Mouse (Mus musculus): ENCODE data around the gene Ipo9.

Ipo9 gene

DNA sequence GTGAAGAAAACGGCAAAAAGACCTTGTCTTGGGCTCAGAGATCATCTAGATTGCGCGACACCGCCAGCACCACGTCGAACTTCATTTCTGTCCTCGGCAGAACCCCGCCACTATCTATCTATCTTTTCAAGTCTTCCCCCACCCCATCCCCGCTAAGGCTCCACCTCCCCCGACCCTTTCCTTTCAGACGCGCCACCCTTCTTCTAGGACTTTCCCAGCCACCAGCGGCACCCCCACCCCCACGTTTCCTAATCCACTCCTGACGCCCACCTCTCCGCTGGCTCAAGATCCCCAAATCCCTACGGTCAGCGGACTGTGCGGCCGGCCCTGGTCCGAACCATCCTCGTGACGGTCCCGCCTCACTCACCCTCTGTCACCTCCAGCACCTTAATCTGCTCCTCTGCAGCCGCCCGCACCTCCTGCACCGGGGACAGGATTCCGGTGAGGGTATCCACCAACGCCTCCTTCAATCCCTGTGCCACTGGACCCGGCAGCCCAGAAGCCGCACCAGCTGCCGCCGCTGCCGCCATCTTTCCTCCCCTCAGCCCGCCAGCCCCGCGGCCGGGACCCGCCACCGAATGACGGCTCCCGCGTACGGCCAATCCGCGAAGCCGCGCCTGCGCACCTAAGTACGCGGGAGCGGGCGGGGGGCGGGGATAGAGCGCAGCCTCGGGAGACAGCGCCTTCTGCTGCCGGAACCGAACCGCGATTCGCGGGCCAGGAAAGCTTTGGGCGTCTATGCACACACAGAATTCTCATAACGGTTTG lies at the start of gene Ipo9:
TSS of gene Ipo9 (minus strand) at position 599 of the 768 bp plus-strand sequence.
- peak; percentile 92 for DNase-seq

DNA sequence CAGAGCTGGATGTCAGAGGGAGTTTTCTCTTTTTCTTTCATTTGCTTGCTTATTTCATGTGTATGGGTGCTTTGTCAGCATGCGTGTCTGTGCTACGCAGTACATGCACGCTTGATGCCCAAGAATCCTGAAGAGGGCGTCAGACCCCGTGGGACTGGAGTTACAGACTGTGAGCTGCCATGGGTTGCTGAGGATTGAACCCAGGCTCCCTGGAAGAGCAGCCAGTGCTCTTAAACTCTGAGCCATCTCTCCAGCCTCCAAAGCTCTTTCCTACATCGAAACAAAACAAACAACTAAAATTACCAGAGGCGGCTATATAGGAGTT lies 45.2 kb upstream of the Ipo9 start:
- no peak for DNase-seq

DNA sequence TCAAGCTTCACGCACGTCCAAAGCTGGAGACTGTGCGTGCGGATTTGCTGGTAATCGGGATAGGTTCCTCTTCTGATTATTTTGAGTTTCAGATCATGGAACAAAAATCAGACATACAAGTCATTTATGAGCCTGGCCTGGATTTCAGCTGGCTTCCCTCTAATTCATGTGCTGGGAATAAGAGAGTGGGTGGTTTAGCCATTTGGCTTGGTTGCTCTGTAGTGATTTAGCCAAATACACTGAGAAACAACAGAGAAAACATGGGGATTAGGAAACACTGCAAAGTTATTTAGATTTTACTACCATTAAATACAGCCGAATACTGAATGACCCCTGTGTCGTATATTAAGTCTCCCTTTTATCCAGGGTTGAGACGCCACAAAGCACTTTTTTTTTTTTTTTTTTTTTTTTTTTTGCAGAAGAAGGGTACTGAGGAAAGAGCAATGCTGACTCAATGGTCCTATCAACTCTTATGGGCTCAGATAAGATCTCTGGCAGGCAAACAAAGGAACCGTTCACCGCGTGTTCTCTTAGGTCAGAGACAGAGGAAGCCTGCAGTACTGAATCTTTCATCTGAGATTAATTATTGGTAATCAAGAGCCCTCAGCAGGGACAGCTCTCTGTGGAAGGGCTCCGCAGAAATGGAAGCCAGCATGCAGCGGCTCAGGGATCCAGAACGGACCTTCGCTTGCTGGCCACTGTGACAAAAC lies 44.7 kb upstream of the Ipo9 start:
- no peak for DNase-seq

DNA sequence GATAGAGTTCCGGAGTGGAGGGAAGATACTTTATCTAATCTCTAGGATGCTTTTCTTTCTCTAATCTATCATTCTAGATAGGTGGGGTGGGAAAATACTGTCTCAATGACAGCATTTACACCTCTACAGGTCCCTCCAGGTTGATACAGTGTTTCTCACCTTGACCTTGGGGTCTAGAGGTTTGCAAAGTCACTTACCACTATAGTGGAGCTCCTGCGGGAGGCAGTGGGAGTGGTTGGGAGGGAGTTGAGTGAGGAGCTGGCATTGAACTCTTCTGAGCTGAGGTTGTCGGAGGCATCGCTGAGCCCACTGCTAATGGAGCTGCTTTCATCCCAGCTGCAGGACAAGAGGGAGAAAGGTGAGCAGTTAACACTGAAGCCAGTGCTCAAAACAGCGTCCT lies 42.2 kb upstream of the Ipo9 start:
- DNase-seq: no peak

DNA sequence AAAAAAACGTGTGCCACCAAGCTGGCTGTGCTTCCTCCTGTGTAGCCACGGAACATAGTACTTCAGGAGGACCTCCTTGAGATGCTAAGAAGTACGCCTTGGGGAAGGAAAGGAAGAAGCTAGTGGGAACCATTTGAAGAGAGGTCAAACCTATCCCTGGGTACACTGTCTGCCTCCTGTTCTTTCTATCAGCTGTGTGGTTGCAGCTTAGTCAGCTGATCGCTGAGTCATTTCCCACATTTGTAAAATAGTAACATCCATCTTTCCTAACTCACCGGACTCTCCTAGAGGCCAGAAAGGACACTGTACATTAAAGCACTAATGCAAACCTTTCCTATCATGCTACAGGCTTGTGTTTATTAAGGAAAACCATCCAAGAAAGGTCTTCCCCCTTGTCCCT lies 41.4 kb upstream of the Ipo9 start:
- DNase-seq: no peak

DNA sequence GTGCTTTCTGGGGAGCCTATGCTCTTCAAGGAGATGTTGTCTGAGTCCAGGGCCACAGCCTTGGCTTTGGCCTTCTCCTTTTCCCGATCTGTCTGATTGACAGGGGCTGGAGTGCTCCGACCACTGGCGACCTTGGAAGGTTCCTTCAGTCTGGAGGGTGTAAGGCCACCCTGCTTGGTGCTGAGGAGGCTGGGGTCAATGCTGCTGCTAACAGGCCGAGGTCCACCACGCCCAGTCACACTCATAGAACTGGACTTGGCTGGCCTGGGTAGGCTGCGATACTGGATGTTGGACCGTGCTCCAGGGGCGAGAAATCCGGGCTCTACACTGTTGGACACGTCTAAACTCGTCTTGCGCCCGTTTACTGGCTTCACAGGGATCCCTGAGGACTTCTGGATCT lies 40.2 kb upstream of the Ipo9 start:
- DNase-seq: no peak

DNA sequence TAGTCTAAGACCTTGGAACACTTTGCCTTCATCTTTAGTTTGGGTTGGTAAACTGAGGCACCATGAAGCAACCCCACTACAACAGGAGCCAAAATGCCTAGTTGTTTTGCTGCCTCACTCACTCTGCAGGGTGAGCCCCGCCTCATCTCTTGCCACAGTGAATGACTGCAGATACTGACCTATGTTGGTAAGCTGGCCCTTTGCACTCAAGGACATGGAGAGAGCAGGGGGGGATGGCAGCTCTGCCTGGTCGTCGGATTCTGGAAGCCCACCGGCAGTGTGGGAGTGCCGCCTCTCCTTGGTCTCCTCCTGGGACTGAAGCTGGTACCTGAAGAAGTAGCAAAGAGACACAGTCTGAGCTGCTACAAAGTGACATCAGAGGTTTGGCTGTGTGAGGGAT lies 37.2 kb upstream of the Ipo9 start:
- DNase-seq: no peak

DNA sequence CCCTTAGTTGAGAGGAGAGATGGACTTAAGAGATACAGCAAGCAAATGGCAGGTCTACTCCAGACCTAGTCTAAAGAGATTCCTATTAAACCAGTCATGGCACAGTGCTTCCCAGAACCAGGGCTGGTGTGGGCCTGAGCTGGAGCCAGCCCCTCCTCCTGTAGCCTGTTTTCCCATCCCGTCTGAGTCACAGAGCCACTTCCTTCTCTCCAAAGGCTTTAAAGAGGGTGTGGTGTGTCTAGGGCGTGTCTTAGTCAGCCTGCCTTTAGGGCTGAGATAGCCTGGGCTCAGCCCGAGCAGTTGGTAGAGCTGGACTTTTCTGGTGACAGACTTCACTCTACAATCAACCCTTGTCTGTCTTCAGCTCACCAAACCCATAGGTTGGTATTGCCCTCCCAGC lies 36.6 kb upstream of the Ipo9 start:
- DNase-seq: no peak

DNA sequence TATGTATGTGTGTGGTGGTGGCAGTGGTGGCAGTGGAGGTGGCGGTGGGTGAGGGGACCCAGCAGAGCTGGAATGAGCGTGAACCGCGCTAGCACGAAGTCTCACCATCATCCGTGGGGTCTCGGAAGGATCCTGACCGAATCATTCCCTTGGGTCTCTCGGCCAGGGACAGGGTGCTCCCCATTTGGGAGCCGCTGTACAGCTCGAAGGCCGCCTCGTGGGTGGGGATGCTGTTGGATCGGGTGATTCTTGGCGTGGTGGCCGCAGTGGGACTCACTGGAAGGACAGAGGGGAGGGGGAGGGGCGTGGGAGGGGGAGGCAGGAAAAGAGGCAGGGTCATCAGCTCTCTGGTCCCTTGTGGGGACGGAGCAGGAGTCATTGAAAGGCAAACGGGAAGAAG lies 35.4 kb upstream of the Ipo9 start:
- DNase-seq: no peak

DNA sequence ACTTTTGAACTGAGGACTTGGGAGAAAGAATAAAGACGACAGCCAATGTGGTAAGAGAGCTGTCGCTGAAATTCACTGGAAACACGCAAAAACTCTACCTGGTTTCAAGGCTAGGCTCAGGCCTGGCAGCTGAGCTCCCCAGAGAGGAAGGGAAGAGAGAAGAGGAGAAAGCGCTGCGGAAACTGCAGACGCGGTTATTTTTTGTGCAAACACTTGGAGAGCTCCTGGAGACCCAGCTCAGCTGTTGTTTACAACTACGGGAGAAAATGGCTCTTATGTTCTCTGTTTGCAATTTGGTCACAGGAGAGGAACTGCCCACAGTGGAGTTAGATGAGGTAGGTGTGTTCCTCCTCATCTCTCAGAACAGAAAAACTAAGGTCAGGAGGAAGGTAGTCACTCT lies 32.4 kb upstream of the Ipo9 start:
- DNase-seq: no peak

DNA sequence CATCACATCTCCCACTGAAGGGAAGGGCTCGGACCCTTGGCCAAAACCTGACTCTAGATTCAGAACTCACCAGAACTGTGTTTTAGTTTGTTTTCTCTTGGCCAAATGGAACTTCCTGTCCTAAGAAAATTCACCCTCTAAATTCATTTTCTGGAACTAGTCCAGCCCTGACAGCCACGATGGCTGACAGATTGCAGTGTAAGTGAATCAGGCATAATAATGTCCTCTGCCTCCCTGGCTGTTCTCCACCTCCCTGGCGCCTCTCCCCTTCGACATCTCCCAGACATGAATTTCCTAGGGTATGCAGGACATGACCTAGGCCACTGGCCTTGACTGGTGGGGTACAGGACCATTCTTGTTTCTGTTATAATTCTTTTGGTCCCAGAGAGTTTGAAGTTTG lies 32.0 kb upstream of the Ipo9 start:
- DNase-seq: no peak

DNA sequence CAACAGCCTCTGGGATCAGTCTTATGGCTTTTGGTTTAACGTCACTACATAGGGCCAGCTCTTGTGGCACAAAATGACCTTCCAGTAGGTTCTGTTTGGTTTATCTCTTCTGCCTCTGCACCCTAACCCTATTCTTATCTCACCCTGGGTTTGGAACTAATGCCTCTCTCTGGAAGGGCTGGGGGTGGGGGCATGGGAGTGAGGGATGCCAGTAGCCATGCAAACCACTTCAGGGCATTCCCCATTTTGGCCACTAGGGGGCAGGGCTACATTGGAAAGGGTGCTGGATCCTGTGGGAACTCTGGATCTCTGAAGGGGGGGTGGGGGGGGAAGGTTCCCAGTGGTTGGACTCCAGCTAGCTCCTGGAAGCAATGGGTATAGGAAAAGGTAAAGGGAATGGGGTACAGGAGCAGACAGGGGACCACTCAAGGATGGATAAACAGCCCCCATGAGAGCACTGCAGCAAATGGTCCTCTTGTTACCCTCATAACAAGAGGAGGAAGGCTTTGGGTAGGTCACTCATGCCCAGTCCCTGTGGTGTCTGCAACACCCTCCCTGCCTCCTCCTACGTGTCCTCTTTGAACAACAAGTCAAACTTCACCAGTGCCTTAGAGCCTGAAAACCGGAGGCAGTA lies 30.9 kb upstream of the Ipo9 start:
- DNase-seq: peak; percentile 49 to 55

DNA sequence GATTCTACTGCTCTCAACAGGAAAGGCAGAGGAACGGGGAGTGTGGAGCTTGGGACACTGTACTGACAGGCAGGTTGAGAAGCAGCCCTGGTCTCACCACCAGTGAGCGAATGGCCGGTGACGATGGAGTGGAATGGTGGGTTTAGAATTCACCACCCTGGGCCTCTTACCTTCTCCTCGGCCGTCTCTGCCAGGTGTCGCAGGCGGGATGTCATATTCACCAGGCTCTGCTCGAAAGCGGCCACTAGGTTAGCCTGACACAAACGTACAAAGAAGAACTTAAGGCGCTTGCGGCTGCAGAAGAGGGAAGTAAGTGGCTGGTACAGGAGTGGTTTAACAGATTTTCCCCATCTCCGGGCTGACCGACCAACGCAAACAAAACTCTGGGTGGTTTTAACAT lies 30.2 kb upstream of the Ipo9 start:
- no peak for DNase-seq

DNA sequence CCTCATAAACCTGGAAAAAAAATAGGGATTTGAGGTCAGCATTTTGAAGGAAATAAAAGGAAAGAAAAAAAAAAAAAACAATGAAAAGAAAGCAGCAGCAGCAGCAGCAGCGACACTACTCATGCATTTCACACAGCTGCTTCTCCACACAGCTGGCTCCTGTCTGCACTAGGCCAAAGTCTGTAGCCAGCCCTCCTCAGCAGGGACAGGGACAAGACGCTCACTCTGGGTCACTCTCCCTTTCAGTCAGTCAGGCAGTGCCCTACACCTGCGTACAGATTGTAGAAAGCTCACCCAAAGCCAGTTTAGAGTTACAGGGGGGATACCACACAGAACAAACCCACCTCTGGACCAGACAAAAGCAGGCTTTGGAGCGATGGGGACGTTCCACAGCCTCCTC lies 27.6 kb upstream of the Ipo9 start:
- no peak for DNase-seq

DNA sequence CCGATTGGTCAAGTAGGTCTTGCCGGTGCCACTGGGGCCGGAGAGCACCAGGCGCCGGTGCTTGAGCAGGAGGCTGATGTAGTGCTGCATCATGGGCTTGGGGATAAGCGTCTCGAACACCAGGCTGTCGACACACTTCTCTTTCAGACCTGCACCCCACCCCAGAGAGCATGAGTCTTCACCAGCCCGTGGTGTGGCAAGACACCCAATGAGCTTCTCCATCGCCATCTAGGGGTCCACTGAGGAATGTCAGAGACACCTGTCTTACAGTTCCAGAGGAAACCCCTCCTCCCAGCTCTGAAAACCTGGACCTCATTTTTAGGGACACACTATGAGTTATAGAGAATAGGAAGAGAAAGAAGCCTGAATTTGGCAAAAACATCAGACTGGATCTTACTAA lies 22.0 kb upstream of the Ipo9 start:
- peak; percentile 27 to 37 for DNase-seq

DNA sequence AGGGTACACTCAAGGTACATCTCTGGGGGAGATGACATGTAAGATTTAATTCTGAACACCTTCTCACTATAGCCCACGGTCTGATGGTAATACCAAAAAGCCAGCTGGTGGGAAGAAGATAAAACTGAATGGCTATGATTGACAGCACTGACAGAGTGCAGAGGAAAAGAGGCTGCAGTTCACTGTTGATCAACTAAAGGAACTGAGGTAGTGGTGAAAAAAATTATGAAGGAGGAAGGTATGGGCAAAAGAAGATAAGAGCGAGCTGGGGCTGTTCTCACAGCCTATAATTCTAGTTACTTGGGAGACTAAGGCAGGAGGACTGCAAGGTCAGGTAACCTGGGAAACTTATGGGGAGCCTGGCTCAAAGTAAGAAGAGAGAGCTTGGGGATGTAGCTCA lies 21.1 kb upstream of the Ipo9 start:
- no peak for DNase-seq

DNA sequence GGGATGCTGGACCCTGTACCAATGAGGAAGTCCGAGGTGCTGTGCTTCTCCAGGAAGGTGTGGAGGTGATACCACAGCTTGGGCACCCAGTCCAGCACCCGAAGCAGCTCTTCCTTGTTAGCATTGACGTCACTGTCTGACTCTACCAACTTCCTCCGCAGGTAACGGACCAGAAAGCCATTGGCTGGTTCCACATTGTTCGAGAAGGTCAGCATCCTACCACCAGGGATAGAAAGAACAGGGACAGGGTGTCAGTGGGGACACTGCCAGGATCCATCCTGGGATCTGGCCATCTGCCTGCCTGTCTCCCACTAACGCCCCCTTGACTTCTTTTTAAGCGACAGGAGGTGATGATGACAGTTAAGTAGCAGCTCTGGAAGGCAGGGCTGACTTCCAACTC lies 19.6 kb upstream of the Ipo9 start:
- DNase-seq: no peak

DNA sequence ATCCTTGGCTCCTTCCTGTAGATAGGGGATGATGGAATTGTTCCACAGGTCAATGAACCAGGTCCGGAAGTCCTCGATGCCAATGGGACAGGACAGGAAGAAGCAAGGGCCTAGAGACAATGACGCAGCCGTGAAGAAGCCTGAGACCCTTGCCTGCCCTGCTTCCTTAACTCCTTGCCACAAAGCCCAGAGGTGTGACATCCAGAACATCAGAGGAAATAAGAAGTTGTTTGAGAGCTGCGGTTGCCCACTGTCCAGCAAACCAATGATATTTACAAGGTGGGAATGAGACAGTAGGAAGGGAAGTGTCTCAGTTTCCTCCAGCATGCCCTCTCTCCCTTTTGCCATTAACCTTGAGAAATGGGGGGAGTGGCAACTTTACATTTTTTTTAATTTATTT lies 18.6 kb upstream of the Ipo9 start:
- DNase-seq: no peak

DNA sequence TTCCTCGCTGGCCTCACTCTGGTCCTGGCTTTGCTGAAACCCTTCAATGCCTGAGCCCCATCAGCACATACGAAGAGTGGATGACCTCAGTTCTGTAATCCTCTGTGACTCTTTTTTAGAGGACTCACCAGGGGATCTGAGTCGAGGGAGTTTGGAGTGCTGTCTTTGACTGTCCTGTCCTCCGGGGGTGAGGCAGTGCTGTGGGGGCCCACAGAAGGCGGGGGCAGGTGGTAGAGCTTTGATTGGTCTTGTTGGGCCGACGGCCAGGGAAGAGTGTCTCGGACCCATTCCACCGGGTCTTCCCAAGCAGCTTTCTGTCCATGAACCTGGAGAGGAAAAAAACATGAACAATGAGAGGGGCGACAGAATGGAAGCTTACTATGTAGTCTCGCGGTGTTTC lies 13.2 kb upstream of the Ipo9 start:
- no peak for DNase-seq

DNA sequence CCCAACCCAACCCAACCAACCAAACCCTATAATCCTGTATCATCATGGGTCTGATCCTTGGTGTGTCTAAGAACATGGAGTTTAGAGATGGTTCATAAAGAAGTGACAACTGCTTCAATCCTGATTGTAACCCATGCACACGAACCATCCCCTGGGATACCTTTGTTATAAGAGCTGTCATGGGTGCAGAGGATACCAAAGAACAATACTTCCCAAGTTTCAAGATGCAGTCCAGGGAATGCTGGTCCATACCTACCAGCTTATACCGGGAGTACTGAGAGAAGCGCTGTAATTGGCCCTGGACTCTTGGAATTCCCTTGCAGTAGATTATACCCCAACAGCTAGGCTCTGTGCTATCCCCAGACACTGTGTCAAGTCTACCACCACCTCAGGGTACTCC lies 11.6 kb upstream of the Ipo9 start:
- no peak for DNase-seq

DNA sequence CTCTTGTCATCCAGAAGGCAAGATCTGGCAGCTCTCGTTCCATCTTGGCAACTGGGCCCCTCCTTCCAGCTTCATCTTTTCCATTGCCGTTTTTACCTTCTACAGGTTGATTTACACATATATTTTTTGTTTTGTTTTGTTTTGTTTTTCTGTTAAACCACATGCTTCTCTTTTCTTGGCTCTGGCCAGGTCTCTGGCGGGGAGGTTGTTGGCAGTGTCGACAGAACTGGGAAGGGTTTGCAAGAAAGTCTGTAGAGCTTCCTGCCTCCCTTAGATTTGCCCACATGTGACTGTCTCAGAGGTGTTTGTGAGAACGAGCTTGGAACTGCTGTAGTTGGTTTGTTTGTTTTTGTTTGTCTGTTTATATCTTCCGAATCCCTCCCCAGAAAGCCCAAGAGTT lies 10.7 kb upstream of the Ipo9 start:
- no peak for DNase-seq

DNA sequence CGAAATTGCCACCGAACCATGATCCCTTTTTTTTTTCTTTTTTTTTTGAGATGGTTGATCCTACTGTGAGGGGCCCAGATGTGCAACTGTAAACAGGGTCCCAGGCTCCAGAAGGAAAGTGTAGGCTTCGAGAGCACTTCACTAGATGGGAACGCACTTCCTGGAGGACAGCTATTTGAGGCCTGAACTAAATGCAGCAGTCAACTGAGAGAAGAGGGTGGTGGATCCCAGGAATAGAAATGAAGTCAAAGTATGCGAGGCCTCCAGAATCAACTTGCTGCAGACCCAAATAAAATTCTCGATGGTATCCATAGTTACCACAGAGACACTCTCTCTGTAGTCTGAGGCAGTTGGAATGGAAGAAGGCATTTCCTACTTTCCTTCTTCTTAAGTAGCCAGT lies 8.5 kb upstream of the Ipo9 start:
- no peak for DNase-seq

DNA sequence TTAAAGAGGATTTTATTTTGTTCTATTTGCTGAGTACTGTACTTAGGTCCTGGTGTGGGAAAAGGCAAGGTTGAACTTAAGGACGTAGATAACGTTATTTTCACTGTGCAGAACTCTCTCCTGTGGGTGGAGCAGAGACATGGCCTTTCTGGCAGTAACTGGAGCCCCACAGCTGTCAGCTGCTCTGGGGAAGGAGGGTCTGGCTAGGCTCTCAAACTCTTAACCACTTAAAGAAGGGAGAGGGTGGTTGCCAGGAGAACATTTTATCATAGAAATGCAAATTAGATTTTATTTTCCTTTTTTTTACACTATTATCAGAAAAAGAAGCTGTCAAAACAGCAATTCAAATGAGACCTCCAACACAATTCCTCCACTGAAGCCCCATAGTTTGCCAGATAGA lies 5.5 kb upstream of the Ipo9 start:
- no peak for DNase-seq

DNA sequence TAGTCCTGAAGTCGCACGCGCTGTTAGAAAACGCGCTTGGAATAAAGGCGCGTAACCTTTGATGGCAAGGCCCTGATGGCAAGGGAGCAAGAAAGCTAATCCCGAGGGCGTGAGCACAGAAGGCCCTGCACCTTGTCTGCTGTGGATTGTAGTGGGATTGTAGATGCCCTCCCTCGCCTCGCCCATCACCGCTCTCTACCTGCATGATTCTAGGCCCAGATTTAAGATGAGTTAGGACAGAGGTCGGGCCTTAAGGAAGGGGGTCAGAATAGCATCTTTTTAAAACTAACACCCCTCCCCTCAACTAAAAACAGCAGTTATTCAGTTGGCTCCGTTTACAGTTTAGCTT lies 344 bp upstream of the Ipo9 start:
- DNase-seq: no peak

DNA sequence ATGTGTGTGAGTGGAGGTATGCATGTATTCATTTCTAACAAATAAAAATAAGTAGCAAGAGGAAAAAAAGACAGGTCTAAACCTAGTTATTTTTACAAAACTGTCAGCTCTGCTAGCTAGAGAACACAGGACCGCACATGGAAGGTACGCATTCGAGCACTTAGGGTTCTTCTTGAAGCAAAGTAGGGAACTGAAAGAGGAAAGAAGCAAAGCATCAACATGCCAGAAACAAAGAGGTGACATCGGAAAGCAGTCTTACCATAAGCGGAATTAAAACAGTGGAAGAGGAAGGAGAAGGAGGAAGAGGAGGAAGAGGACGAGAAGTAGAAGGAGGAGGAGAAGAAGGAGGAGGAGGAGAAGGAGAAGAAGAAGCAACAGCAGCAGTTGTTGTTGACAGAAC lies 2.9 kb downstream of the Ipo9 start:
- DNase-seq: no peak

Data from B cell, adult 2 months (primary cell).